Mouse (Mus musculus) cerebellum, adult (tissue): ENCODE results near the gene Tnfrsf1b.

ENCODE experiments used
- ATAC-seq: cut with Nextera tagmentation; 2 replicates; pipeline ENCODE4 v1.9.2; 2017; ENCODE audit warnings: mild to moderate bottlenecking, moderate library complexity, mixed read lengths; ENCODE audit not compliant: insufficient number of reproducible peaks, low FRiP score, low TSS enrichment

Gene Tnfrsf1b

GRCm38 (mm10) chr4:145260802-145261201 lies 14.1 kb upstream of the Tnfrsf1b start:
- no peak for ATAC-seq

DNA sequence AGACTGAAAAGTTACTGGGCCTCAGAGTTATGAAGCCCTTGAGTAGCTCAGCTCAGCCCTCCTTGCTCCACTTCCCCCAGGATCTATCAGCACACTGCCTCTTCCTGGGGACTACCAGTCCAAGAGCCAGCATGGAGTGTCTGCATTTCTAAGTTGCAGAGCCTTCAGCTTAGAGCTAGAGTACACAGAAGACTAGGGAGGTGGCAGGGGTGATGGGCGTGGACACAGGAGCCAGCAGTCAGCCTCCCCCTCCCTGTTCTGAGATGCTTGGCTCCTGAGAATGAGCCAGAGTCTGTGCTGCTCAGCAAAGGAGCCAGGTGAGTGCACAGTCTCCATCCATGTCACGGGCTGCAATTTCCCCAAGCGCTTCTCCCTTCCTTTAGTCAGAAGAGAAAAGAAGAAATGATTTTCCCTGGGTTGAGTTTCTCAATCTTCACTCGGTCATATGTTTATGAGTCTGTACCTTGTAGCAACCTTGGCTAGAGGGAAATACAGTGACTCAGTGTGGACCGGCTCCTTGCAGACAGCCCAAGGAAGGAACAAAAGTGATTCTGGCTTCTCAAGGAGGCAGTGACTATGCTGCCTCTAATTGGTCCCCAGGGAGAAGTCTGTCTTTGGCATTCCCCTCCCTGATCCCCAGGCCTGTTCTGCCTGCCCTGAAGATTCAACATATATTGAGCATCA lies 11.2 kb upstream of the Tnfrsf1b start:
- ATAC-seq: no peak

DNA sequence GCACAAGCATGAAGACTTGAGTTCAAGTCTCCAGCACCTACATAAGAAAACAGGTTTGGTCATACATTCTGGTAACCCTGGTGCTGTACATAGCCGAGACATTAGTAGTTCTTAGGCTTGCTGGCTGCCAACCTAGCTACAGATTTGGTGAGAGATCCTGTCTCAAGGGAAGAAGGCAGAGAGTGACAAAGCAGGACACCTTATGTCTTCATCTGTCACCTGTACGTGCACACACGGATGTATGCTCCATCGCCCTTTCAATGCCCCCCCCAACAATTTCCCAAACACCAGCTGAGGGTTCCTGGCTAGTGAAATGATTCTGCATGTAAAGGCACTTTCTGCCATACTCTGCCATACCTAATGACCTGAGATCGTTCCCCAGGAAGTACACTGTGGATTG lies 9.5 kb upstream of the Tnfrsf1b start:
- ATAC-seq: no peak

DNA sequence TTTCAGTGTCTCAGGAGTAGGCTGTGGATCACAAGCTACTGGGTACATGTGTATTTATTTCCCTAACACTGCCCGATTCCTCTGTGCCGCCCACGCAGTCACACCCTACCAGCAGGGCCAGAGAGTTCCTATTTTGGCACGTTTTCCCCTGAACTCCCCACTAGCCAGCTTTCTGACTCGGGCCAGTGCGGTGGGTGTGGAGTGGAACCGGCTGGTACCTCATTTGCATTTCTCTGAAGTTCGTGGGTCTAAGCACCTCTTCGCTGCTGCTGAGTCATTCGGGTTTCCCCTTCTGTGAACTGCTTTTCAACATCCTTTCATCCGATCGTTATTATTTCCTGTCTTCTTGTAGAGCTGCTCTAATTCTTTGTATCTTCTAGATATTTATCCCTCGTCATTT lies 7.7 kb upstream of the Tnfrsf1b start:
- ATAC-seq: no peak

GRCm38 (mm10) chr4:145252611-145253010 lies 5.9 kb upstream of the Tnfrsf1b start:
- ATAC-seq: no peak

- no peak for ATAC-seq
Measured at GRCm38 (mm10) chr4:145251546-145251945, 4.9 kb upstream of the Tnfrsf1b start.

DNA sequence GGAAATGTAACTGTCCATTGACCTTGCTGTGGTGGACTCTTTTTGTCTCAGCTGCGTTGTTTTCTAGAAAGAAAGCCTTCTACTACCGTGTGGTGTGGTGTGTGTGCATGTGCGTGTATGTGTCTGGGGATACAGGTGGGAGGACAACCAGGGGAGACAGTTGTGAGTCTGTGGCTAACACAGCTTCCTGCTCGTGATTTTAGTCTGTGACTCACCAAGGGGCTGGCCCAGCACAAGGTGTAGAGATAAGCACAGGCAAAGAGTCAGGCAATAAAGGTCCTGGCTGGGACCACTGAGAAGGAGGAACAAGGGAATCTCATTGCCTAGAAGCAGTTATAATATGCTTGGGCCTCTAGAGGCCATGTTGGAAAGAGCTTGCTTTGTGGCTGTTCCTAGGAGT lies 3.3 kb upstream of the Tnfrsf1b start:
- no peak for ATAC-seq

GRCm38 (mm10) chr4:145247556-145247955 lies 886 bp upstream of the Tnfrsf1b start:
- no peak for ATAC-seq

- ATAC-seq: no peak
Measured at GRCm38 (mm10) chr4:145245581-145245980, 1.1 kb downstream of the Tnfrsf1b start.

DNA sequence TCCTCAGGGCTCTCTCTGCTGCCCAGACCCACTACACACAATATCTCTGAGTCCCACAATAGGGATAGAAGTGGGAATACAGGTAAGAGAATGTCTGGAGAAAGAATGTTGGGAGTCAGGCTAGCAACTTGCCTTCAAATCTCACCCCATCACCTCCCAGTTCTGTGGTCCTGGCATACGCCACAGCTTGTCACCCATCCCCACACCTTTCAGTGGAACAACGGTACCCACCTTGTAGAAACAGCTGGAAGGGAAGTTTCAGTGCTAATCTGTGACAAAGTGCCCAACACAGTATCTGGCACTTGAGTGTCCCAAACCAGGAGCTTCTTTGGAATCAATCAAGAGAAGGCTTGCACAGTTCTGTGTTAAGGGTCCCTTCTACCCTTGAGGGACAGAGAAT lies 2.0 kb downstream of the Tnfrsf1b start:
- ATAC-seq: no peak

- ATAC-seq: no peak
Measured at GRCm38 (mm10) chr4:145242719-145243350, 3.8 kb downstream of the Tnfrsf1b start.

DNA sequence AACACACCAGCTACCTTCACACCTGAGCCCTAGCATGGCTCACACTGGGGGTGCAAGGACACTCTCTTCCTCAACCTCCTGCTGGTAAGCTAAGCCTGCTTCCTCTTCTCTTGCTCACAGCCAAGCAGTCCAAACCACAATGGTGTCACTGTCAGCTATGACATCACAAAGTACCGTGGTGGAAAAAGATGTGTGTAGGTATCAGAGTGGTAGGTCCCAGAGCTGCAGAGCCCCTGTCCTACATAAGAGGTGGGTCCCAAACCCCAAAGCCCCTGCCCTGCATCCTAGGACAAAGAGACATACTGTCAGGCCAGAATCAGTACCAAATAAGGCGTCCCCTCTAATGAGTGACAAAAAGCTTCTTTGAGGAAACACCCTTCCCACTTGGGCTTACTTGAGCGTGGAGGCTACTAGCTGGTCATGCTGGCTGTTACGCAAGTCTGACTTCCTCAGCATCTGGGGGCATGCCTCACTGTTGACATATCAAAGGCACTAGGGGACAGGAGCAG lies 5.9 kb downstream of the Tnfrsf1b start:
- no peak for ATAC-seq

DNA sequence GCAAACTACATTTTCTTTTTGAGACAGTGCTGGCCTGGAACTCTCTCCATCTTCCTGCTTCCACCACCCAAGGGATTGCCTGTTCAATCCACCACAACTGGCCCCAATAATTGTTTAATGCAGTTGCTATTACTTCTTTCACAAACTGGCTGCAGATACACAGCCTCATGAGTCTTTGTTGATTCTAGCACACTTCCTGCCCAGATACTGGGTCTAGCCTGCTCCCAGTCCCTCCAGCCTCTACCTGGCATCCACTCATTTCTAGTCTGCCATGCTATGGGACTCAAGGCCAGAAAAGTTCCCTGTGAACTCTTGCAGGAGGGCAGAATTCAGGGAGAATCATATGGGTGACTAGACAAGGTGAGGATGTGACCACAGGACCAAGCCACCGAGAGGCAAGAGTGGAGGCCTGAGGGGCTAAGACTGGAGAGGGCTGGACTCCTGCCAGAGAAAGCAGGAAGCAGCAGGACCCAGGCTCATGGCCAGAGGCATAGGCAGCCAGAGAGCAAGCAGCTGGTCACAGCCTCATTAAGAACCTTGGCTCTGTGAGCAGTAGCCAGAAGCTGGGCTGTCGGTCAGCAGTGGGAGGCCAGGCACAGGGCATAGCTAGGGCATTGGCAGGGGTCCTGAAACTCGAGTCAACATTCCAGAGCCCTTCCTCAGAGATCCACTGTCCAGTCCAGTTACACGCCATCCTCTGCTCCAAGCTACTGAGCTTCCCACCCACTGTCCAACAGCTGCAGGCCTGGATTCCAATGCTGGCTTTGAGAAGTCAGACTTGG lies 7.4 kb downstream of the Tnfrsf1b start:
- ATAC-seq: 0 out of 2 replicates have a peak, but pooled peaks have one; percentile 6

DNA sequence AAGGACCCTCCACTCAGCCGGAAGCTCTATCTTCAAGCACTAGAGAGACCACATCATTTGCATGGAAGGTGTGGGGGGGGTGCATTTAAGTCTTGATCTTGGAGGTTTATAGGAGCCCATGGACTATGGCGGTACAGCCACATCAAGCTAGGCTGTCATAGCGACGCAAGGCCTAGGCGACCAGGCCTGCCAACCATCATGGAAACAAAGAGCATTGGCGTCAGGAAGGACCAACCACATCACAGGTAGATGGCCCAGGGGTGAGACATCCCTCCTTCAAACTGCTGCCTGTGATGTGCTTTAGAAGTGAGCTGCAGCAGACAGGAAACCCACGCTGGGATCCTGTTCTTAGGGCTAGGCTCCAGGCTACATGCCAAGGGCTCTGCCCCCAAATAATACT lies 10.6 kb downstream of the Tnfrsf1b start:
- no peak for ATAC-seq

DNA sequence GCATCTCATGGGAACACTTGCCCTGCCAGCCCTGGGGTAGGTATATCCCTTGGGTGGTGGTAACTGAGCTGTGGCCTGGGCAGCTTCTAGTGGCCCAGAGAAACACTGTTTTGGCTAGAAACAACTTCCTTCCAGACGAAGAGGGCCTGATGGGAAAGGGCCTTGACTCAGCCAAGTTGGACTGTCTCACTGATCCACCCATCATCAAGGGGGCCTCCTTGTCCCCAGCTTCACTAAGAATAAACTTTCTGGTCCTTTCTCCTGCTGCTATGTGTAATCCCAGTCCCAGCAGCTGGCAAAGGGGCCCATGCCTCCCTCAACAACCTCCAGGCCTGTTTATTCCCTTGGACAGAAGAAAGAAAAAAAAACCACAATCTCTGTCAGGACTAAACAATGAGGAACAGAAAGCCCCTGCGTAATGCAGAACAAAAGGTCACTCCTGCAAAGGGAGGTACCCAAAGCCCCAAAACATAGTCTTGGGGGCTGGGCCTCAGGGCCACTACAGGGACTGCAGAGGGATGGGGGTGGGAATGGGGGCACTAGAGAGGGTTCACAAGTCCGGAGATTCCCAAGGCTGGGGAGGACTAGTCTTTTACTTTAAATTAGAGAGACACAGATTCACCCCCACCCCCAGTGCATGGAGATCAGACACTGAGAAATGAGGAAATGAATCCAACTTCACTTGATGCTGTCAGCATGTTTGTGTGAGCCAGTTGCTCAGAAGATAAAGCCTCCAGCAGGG lies 13.0 kb downstream of the Tnfrsf1b start:
- ATAC-seq: no peak

DNA sequence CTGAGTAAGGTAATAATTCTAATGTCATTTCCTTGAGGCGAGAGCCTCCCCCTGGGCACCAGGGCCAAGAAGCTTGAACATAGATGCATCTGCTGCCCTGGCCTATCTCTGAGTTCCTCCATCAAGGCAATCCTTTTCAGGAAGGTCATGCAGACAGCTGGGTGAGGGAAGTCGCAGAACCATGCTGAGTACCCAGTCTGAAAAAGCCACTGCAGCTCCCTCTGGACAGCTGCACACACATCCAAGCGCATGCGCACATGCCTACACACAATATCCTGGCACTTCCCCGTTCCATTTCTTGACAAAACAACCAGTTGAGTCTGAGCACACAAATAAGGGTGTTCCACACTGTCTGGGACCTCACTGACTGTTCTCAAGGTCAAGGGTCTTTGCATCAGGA lies 14.9 kb downstream of the Tnfrsf1b start:
- ATAC-seq: no peak

- no peak for ATAC-seq
Measured at GRCm38 (mm10) chr4:145230647-145231046, 16.0 kb downstream of the Tnfrsf1b start.

DNA sequence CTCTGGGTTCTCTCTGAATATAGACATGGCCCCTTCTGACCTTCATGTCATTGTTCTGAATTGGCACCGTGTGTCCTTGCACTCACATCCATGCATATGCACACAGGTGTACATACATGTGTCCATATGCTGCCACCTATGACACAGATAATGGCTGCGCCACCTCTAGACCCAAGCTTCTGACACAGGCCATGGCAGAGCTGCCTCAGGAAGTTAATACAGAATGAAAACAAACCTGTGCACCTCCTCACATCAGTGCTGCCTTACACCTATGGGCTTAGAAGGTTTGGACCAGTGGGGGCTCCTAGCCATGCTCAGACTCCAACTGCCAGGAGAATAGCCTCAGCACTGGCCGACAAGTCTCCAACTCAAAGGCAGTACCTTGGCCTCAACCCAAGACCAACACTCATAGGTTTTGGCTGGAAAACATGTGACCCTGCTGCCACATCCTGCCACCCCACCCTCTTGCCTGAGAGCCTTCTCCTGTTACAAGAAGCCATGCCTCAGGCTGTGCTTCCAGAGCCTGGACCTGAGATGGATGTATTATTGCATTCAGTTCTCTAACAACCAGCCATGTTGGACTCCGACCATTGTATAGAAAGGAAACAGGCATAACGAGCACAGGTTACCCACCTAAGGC lies 17.0 kb downstream of the Tnfrsf1b start:
- no peak for ATAC-seq

DNA sequence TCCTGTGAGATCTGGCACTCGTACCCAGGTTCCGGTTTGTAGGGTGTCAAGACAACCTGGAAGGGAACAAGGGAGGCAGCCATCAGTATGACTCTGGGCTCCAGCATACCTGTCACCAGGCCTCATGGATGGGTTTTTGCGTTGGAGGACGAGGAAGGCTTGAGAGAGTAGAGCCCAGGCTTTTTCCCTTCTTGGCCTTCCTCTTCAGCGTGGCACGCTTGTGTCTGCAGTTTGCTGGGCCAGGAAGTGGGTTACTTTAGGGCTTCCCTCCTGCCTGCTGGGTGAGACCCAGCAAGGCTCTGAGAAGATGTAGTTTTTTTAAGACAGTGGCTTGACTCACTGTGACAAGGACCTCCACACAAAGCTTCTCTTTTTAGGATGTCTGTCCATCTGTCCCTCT lies 17.6 kb downstream of the Tnfrsf1b start:
- ATAC-seq: no peak

DNA sequence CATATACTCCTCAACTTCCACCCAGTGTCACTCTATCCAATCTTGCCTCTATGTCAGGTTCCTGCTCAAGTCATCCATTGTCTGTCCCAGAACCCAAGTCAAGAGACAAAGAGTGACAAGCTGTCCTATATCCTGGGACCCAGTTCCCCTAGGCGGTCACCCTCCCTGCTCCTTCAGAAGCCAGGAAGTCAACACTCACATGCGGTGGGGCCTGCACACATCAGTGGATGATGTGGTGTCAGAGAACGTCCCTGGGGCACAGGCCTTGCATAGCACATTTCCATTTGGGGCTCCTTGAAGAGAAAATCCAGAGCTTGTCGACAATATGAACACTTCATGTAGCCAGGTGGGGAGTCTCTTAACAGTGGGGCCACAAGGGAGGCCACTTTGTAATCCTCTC lies 22.1 kb downstream of the Tnfrsf1b start:
- ATAC-seq: no peak
